Mouse (Mus musculus): ENCODE results near the gene Angptl6.
A peak's percentile ranks its signal among the peaks of the same experiment; 100 is the strongest.

The Angptl6 gene

DNA sequence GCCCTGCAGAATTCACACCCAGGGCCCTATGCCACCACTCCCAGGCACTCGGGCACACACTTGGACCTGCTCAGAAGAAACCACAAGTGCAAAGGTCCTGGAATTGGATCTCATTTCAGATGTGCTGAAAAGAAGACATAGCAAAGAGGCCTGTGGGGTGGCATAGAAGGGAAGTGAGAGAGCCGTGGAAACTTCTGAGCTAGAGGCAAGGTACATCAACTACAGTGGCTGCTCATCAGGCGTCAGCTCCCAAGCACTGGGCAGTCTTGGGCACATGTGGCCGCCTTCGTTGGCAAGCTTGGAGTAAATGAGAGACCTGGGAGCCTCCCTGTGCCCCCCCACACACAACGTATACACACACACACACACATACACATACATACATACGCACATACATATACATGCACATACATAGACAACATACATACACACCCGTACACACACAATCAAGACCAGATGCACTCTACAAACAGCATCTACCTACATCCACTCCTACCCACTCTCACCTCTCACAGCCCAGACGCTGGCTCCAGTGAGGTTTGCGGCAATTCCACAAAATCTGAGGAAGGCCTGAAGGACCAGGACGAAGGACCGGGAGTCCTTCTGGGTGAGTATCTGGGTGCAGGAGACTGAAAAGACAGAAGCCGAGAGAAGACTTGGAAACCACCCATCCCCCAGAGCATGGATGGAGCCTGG lies at the start of gene Angptl6:
TSS of gene Angptl6 (minus strand) at position 631 of the 696 bp plus-strand sequence.
- no peak for DNase-seq (ENCODE audit: low read depth)

- DNase-seq (ENCODE audit: low read depth), result no peak
Observed at GRCm38 (mm10) chr9:20923258-20923657, 43.7 kb upstream of the Angptl6 start.

DNA sequence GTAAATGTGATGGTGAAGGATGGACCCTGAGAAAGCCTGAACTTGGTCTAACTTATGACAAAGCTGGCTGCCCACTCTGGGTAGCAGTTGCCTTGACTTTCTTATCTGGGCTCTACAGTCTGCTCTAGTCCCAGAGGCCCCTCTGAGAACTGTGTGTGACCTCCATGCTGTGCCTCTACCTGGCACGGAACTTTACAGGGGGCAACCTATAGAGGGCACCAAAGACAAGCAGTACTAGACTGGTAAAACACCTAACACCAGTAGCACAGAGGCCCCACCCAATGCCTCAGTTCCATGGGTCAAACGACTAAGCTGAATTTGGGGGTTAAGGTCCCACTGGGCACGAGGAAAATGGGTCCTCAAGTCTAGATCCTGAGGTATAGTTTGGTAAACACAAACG lies 36.6 kb upstream of the Angptl6 start:
- peak; percentile 64 for DNase-seq (ENCODE audit: low read depth)

GRCm38 (mm10) chr9:20909948-20910347 lies 30.4 kb upstream of the Angptl6 start:
- DNase-seq (ENCODE audit: low read depth), result no peak

DNA sequence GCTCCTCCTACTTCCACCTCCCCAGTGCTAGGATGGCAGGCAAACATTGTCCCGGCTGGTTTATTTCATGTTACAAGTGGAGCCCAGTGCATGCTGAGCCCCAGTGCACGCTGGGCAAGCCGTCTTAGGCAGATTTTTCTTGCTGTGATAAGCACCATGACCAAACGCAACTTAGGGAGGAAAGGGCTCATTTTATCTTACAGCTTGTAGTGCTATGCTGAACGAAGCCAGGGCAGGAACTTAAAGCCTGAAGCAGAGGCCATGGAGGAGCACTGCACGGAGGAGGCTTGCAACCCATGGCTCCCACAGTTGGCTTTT lies 22.6 kb upstream of the Angptl6 start:
- no peak for DNase-seq (ENCODE audit: low read depth)

- peak; percentile 62 for DNase-seq (ENCODE audit: low read depth)
Observed at GRCm38 (mm10) chr9:20901466-20902173, 22.1 kb upstream of the Angptl6 start.

DNA sequence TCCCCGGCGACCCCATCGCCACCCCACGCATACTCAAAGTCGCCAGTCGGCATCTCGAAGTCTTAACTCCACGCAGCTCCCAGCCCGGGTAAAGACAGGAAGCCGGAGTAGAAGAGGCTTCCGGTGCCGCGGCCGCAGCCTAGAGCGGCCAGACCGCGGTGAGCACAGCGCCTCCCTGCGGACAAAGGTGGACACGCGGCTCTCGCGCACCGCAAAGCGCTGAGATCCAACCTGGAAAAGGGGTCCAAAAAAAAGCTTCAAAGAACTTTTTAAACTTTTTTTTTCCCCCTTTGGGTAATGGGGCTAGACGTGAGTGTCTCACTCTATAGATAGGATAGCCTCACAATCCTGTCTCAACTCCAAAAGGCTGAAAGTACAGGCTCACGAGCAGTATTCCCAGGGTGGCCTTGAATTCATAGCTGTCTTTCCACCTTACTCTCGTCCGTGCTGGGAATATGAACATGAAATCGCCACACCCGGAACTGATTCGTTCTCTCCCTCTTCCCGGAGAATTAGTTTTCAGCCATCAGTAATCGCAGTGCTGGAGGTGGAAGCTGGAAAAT lies 19.1 kb upstream of the Angptl6 start, which contains the start of gene Eif3g:
TSS of gene Eif3g (minus strand) at position 113 of the 563 bp plus-strand sequence.
- DNase-seq (ENCODE audit: low read depth), result peak; percentile 75

DNA sequence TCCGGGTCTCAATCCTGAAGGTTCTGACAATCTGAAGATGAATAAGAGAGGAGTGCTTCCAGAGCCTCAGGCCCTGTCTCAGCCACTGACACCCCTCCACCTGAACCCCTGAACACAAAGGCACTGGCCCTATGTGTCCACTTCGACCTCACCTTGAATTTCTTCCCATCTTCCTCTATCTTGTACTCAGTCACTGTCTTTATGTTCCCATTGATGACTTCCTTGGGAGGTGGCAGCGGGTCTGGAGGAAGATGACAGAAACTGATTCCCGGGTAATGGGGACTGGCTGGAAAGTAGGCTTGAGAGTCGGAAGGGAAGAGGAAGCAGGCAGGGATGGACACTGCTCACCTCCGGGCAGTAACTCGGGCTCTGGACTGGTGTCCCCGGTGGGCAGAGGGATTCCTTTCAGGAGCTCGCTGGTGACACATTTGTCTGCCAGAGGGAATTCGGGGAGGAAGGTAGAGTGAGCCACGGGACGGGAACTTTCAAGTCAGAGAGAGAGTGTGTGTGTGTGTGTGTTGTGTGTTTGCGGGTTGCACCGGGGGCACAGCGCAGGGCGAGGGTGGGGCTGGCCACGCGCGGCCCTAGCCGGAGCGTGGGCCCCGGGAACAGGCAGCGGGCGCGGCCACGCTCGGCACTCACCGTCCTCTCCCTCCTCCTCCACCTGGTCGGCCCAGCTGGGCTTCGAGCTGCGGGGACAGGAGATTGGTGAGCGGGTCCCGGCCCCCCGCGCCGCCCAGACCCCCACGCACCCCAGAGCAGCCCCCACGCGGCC lies 18.4 kb upstream of the Angptl6 start:
- no peak for DNase-seq (ENCODE audit: low read depth)

DNA sequence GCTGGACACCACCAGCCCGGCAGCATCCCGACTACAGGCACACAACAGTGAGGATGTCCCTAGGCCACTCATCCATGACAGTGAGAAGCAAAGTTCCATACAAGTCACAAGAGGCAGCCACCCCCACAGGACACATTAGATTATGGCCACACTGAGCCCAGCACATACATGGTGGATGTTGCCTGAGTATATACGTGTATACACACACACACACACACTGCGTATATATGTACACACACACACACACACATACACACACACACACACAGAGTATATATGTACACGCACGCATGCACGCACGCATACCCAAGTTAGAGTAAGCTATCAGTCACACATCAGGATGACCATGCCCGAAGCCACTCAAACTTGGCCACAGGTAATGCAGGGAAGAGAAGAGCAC lies 15.9 kb upstream of the Angptl6 start:
- no peak for DNase-seq (ENCODE audit: low read depth)

DNA sequence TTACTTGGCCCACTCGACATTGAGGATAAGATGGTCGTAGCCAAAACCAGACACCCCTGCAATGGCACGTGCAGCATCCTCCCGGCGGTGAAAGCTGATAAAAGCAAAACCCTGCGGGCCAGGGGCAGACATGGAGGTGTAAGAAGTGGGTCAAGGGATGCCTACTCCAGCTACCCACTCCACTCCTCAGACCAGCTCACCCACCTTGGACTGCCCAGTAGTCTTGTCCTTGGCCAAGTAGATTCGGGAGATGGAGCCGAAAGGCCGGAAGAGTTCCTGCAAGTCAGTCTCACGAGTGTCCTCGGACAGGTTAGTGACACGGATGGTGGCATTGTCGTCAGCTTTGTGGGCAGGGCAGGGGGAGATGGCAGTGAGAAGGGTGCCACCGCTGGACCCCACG lies 15.1 kb upstream of the Angptl6 start:
- DNase-seq (ENCODE audit: low read depth), result no peak

DNA sequence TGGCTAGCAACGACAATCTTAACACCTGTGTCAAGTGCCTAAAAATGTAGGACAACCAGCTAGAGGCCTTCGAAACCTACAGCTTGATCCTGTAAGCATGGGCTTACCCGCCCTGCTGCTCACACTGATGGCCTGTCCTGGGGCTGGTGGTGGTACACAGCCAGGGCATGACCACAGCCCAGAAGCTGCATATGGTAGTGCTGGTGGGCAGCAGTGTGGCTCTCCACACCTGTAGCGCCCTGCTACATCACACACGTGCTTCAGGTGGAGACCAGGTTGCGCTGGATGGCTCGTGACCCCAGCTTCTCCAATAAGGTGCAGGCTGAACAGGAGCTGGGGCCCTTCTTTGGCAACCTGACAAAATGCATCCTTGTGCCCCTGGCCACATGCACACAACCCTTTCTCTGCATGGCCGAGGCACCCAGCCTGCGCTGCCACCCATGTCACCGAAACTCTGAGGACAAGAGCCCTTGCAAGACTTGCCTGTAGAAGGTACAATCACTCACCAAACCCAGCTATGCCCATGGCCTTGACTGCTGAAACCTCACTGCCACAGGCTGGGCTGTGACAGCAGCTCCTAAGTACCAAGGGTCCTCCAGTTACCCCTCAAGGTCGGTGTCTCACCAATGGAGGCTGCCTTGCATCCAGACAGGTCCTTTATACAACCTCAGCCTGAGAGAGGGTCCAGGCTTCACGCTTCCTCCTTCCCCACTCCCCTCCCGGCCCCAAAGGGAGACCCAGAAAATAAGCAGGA lies 14.2 kb upstream of the Angptl6 start:
- no peak for DNase-seq (ENCODE audit: low read depth)

DNA sequence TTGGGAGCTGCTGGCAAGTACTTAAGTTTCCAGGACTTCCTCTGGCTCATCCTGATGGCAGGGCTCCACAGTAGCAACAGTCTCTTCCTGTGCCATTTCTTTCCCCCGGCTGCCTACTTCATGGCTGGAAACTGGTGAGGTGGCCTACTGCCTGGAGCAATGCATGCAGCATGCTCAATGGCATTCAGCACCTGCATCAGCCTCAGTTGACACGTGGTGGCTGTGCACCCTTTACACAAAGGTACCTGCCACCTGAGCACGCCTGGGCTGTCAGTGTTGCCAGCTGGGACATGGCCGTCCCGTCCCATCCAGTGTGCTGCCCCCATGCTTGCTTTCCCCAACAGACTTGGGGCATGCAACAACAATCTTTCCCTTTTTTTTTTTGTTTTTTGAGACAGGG lies 13.5 kb upstream of the Angptl6 start:
- no peak for DNase-seq (ENCODE audit: low read depth)

- DNase-seq (ENCODE audit: low read depth), result no peak
Observed at GRCm38 (mm10) chr9:20892104-20892653, 12.7 kb upstream of the Angptl6 start.

DNA sequence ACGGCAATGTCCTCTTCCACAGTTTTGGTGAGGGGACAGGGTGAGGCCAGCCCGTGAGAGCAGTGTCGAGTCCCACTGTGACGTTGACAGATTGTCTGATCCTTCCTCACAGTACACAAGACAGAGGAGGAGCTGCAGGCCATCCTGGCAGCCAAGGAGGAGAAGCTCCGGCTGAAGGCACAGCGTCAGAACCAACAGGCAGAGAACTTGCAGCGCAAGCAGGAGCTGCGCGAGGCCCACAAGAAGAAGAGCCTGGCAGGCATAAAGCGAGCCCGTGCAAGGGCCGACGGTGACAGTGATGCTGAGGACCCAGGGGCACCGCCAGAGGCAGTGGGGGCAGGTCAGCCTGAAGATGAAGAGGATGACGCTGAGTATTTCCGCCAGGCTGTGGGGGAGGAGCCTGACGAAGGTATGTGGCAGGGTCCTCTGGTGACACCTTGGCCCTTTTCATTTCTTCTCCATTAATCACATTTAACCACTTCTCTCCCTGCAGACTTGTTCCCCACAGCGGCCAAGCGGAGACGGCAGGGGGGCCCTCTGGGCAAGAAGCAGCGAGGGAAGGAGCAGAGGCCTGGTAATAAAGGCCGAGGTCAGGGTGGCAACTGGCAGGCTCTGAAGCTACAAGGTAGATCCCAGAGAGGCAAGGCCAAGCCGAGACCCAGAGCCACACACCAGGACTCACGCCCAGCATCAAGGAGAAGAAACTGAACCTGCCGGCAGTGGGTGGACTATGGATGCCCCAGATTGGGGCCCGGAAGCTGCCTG lies 12.0 kb upstream of the Angptl6 start:
- no peak for DNase-seq (ENCODE audit: low read depth)

DNA sequence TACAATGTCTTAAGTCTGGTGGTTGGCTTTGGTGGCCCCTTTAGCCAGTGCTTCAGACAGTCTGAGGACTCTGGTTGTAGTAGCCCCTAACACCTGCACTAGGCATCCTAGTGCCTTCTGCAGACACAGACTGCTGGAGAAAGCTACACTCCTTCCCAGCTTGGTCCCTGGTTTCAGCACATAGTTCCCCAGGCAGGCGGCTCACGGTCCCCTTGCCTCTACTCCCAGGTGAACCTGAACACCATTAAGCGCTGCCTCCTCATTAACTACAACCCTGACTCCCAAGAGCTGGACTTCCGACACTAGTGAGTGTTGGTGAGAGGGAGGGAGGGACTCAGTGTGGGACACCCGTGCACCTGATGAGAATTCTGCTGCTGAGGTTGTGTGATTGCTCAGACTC lies 10.9 kb upstream of the Angptl6 start:
- no peak for DNase-seq (ENCODE audit: low read depth)

- DNase-seq (ENCODE audit: low read depth), result peak; percentile 66
Observed at GRCm38 (mm10) chr9:20889185-20890141, 9.9 kb upstream of the Angptl6 start.

DNA sequence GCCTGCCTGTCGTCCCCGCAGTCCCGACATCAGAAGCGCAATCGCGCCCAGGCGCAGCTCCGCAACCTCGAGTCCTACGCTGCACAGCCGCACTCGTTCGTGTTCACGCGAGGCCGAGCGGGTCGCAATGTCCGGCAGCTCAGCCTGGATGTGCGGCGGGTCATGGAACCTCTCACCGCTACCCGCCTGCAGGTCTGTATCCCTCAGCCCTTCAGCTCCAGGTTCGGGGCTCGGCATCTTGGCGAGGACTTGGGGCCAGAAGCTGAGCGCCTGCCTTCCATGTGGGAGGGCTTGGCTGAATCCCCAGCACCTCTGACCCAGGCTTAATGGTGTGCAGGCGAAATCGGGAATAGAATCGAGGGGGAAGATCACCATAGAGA lies 8.8 kb upstream of the Angptl6 start:
- no peak for DNase-seq (ENCODE audit: low read depth)

DNA sequence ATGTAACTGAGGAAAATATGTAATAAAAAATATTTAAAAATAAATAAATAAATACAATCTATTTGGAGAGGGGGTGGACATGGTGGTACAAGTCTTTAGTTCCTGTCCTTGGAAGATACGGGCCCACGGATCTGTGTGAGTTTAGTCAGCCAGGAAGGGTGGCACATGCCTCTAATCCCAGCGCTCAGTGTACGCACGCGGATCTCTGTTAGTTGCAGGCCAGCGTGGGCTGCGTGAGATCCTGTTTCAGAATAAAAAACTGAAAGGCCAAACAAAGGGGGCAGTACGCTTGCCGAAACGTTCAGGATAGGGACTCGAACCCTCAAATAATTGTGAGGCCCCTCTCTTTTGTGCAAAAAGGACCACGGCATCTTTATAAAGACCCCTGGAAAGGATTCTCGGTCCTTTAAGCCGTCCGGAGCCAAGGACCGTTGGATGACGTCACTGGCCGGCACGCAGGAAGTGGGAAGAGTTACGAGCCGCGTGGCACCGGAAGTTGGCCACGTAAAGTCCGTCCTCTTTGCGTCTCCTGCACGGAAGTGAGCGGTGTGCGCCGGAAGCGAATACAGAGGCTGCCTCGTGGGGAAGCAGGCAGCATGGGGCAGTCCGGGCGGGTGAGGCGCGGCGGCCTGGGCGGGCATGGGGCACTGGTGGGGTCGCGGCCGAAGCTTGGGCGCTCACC lies 8.3 kb upstream of the Angptl6 start, which contains the start of gene Ppan:
TSS of gene Ppan (plus strand) at position 472 of the 682 bp plus-strand sequence.
- peak; percentile 92 for DNase-seq (ENCODE audit: low read depth)

DNA sequence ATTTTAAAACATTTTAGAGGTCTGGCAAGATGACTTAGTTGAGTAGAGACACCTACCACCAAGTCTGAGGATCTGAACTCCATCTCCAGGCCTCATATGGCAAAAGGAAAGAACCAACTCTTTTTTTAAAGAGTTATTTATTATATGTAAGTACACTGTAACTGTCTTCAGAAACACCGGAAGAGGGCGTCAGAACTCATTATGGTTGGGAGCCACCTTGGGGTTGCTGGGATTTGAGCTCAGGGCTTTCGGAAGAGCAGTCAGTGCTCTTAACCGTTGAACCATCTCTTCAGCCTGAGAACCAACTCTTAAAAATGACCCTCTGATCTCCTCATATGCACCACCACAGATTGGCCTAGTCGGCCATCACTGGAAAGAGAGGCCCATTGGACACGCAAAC lies 7.7 kb upstream of the Angptl6 start:
- no peak for DNase-seq (ENCODE audit: low read depth)
